Mouse (Mus musculus) thymus, adult 2 months (tissue): ENCODE data around the gene Rere. TPM values are rescaled to one million over a fixed set of nuclear protein-coding genes. Genes with fewer than 3 reads are reported as not detected.

Experiments
- DNase-seq: peaks from one replicate; pipeline ENCODE4 v3.0.0; 2021
- H3K27ac ChIP-seq: fragments of 200-500 bp; 2 replicates; pipeline ENCODE4 v1.5.1; 2012; ENCODE audit warnings: low read length, control low read depth; ENCODE audit not compliant: control insufficient read depth, insufficient read depth
- H3K27me3 ChIP-seq: fragments of 200-500 bp; 2 replicates; pipeline ENCODE4 v1.6.1; 2012; ENCODE audit warnings: mild to moderate bottlenecking, low read length, moderate library complexity, mixed read lengths; ENCODE audit not compliant: control insufficient read depth, insufficient read depth
- H3K36me3 ChIP-seq: fragments of 200-500 bp; 2 replicates; pipeline ENCODE4 v1.6.1; 2012; ENCODE audit warnings: mild to moderate bottlenecking, low read length, moderate library complexity; ENCODE audit not compliant: control insufficient read depth, insufficient read depth
- H3K4me1 ChIP-seq: fragments of 200-500 bp; replicated peaks from 2 replicates; pipeline ENCODE4 v1.6.1; 2012; ENCODE audit warnings: low read length; ENCODE audit not compliant: control insufficient read depth, insufficient read depth
- H3K4me3 ChIP-seq: fragments of 200-500 bp; 2 replicates; pipeline ENCODE4 v1.5.1; 2012; ENCODE audit warnings: mild to moderate bottlenecking, low read length, control low read depth, moderate library complexity; ENCODE audit not compliant: control insufficient read depth, insufficient read depth
- CTCF ChIP-seq: fragments of 200-500 bp; IDR thresholded peaks from 2 replicates; pipeline ENCODE4 v1.5.1; 2012; ENCODE audit warnings: mild to moderate bottlenecking, control low read depth, low read length, moderate library complexity, borderline replicate concordance; ENCODE audit not compliant: control insufficient read depth, poor library complexity, insufficient read depth; ENCODE audit errors: extremely low read depth
- POLR2A ChIP-seq: fragments of 200-500 bp; IDR thresholded peaks from 2 replicates; pipeline ENCODE4 v1.6.1; 2012; ENCODE audit warnings: mild to moderate bottlenecking, low read length, control low read depth, moderate library complexity; ENCODE audit not compliant: control insufficient read depth, poor library complexity, insufficient read depth; ENCODE audit errors: extremely low read depth
- WGBS: fragments of 180-500 bp; shearing (Covaris S2); methylation state at CpG from one replicate; pipeline ENCODE4 v1.1.7; 2018; 5-methylcytosine and 5-hydroxymethylcytosine counted together
- polyA plus RNA-seq: library from polyadenylated mRNA; depleted of rRNA; stranded (reverse); fragments of >200 nt; gene quantifications from 2 replicates; pipeline ENCODE4 v1.2.3, GENCODE M21; 2012

Gene Rere
- polyA plus RNA-seq, 1 experiment, result 52.5 TPM

DNA sequence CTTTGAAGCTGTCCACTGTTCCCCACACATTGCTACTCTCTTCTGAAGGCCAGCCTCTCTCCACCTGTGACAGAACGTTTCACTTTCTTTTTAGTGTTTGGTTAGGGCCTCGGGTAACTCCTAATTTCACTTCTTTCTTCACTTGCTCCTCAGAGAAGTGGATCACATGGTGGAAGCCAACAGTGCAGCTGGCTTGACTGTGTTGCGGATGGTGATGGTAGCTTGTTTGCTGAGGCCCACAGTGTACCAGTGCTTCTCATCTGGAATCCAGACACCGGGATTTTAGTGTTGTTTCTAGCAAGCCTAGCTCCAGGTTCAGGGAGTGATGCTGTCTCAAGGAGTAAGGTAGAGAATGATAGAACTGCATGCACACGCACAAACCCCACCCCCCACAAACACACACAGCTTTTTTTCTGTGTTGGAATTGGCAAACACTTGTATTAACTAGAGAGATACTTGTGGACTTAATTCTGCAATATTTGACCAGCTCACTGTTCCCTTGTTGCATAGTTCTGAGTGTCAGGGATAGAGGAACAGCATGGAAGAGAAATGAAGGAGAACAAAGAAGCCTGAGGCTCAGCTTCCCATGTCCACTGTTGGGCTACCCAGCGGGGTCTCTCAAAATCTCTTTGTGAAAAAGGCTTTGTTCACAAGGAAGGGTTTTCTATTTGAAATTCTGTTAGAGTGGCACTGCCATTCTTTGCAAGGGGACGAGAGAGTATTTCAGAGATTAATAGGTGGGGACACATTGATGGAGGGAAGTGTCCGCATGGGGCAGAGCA is 144.8 kb downstream of the Rere start:
- no peak overlapping the region for H3K27ac ChIP-seq
- H3K4me1 ChIP-seq, result peaks cover 2% of the 10 kb centered on the region; the same call in 1 of the 2 replicates
- no peaks in the 10 kb centered on the region for H3K36me3 ChIP-seq
- WGBS, result 71% methylated on average over 8 of the region's 8 CpGs
- TF ChIP-seq POLR2A, result no peak
- no peaks in the 10 kb centered on the region for H3K27me3 ChIP-seq
- no peak for DNase-seq
- H3K4me3 ChIP-seq, result no peak overlapping the region

GRCm38 (mm10) chr4:150426880-150427476 is 145.5 kb downstream of the Rere start:
- H3K27ac ChIP-seq, result no peak overlapping the region
- H3K36me3 ChIP-seq, result no peaks in the 10 kb centered on the region
- no peak for TF ChIP-seq POLR2A
- no peak for TF ChIP-seq CTCF

GRCm38 (mm10) chr4:150428762-150429161 is 147.3 kb downstream of the Rere start:
- no peaks in the 10 kb centered on the region for H3K36me3 ChIP-seq
- H3K27me3 ChIP-seq, result no peaks in the 10 kb centered on the region
- H3K4me3 ChIP-seq, result no peak overlapping the region
- H3K27ac ChIP-seq, result no peak overlapping the region
- no peak for DNase-seq
- 94% methylated on average over 4 of the region's 4 CpGs for WGBS
- H3K4me1 ChIP-seq, result peaks cover 2% of the 10 kb centered on the region; the same call in 1 of the 2 replicates
- no peak for TF ChIP-seq POLR2A
- TF ChIP-seq CTCF, result no peak

More at GRCm38 (mm10) chr4:150426880-150427476, 145.5 kb downstream of the Rere start:
- DNase-seq, result no peak
- Histone ChIP-seq H3K4me3 (no peak overlapping the region), H3K27me3 (no peaks in the 10 kb centered on the region), H3K4me1 (peaks cover 2% of the 10 kb centered on the region; the same call in 1 of the 2 replicates)
- 91% methylated on average over 5 of the region's 5 CpGs for WGBS

DNA sequence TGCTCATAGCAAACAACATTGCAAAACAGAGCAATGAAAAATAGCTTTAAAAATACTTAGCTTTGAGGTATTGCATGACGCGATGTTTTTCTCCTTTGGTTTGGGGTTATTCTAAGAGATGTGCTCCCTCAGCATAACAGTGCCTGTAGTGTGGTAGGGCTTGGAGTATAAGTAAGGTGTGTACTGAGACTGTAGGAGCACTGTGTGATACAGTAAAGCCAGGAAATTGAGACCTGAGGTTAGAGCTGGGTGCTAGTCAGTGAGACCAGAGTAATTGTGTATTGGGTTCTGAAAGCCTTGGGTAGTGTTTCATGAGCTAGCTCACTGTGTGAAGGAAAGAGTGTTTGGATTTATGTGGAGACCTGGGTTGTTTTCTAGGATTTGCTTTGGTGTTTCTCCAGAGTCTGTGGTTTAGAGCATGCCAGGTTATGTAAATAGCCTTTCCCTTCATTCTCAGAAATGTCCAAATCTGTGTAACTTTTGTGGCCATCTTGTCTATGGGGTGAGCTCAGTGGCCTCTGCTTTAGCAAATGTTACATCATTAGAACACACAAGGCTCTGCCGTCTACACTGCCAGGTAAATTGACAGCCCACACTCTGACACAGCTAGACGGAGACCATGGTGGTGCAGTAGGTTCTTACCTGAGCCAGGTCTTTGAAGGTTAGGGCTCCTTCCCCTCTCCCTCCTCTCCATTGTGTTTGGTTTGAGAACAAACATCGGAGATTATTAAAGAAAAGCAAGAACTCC is 152.6 kb downstream of the Rere start:
- over 99% methylated on average over 5 of the region's 5 CpGs for WGBS
- no peak for TF ChIP-seq CTCF
- TF ChIP-seq POLR2A, result no peak

GRCm38 (mm10) chr4:150435590-150435989 is 154.1 kb downstream of the Rere start:
- Histone ChIP-seq H3K4me3 (no peak overlapping the region), H3K27me3 (no peaks in the 10 kb centered on the region), H3K36me3 (no peaks in the 10 kb centered on the region), H3K4me1 (no peaks in the 10 kb centered on the region), H3K27ac (no peak overlapping the region)
- no peak for DNase-seq
- WGBS, result 98% methylated on average over 5 of the region's 5 CpGs
- no peak for TF ChIP-seq CTCF
- no peak for TF ChIP-seq POLR2A

More for the DNA sequence above, 152.6 kb downstream of the Rere start:
- H3K4me1 ChIP-seq, result peaks cover 2% of the 10 kb centered on the region; the same call in 1 of the 2 replicates
- no peaks in the 10 kb centered on the region for H3K36me3 ChIP-seq
- no peak overlapping the region for H3K4me3 ChIP-seq
- DNase-seq, result no peak
- no peaks in the 10 kb centered on the region for H3K27me3 ChIP-seq
- H3K27ac ChIP-seq, result no peak overlapping the region

DNA sequence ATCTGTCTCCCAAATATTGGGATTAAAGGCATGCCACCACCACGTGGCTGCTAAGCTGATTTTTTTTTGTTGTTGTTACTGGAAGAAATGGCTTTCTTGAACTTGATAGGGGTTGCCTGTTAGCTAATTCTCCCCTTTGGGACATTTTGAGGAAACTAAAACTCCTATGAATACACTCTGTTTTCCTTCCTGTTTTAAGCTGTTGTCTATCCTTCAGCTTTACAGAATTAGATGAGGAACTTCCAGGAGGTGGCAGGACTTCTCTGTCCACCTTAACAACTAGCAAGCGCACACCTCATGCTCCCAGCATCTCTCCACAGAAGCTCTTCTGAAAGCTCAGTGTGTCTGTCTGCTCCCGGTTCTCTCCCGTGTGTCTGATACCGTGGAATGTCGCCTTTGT is 157.2 kb downstream of the Rere start:
- 86% methylated on average over 6 of the region's 6 CpGs for WGBS

More for the DNA sequence above, 157.2 kb downstream of the Rere start:
- Histone ChIP-seq H3K27ac (no peak overlapping the region), H3K36me3 (no peaks in the 10 kb centered on the region), H3K4me1 (no peaks in the 10 kb centered on the region), H3K27me3 (no peaks in the 10 kb centered on the region), H3K4me3 (no peak overlapping the region)
- TF ChIP-seq CTCF (no peak), POLR2A (no peak)
- DNase-seq, result no peak
